Mouse (Mus musculus) neural tube, embryonic 11.5 days (tissue): ENCODE results near the gene Il11ra1. TPM values are rescaled to one million over a fixed set of nuclear protein-coding genes. Genes with fewer than 3 reads are reported as not detected.
A peak's percentile ranks its signal among the peaks of the same experiment; 100 is the strongest.

Experiments used
- ATAC-seq: fragments of 200-750 bp; cut with Nextera tagmentation; 2 replicates; pipeline ENCODE4 v1.8.0; 2017; ENCODE audit warnings: moderate number of reproducible peaks, mild to moderate bottlenecking, moderate TSS enrichment, moderate library complexity; ENCODE audit not compliant: insufficient read depth, low FRiP score, low TSS enrichment
- DNase-seq: peaks from one replicate; pipeline ENCODE4 v3.0.0-alpha.2; 2015; ENCODE audit warnings: low spot score
- H3K27ac ChIP-seq: fragments of 300-500 bp; sonication (generic); 2 replicates; pipeline ENCODE4 v1.5.1; 2014; ENCODE audit warnings: low read depth, mild to moderate bottlenecking, low read length
- H3K27me3 ChIP-seq: fragments of 300-500 bp; sonication (generic); 2 replicates; pipeline ENCODE4 v1.6.1; 2014; ENCODE audit warnings: mild to moderate bottlenecking, low read length, mixed read lengths; ENCODE audit not compliant: control insufficient read depth, insufficient read depth
- H3K36me3 ChIP-seq: fragments of 300-500 bp; sonication (generic); 2 replicates; pipeline ENCODE4 v1.6.1; 2014; ENCODE audit warnings: mild to moderate bottlenecking, low read length, moderate library complexity, mixed read lengths; ENCODE audit not compliant: control insufficient read depth, insufficient read depth
- H3K4me1 ChIP-seq: fragments of 300-500 bp; sonication (generic); 2 replicates; pipeline ENCODE4 v1.6.1; 2014; ENCODE audit warnings: low read length, mixed read lengths; ENCODE audit not compliant: control insufficient read depth, insufficient read depth
- H3K4me2 ChIP-seq: fragments of 300-500 bp; sonication (generic); 2 replicates; pipeline ENCODE4 v1.6.1; 2014; ENCODE audit warnings: low read depth, mild to moderate bottlenecking, moderate library complexity
- H3K4me3 ChIP-seq: fragments of 300-500 bp; sonication (generic); 2 replicates; pipeline ENCODE4 v1.5.1; 2014; ENCODE audit warnings: low read depth, low read length
- H3K9ac ChIP-seq: fragments of 300-500 bp; sonication (generic); 2 replicates; pipeline ENCODE4 v1.6.1; 2014; ENCODE audit warnings: mild to moderate bottlenecking, low read length
- H3K9me3 ChIP-seq: fragments of 300-500 bp; sonication (generic); 2 replicates; pipeline ENCODE4 v1.6.1; 2016; ENCODE audit warnings: low read length; ENCODE audit not compliant: control insufficient read depth
- WGBS: fragments of 180-500 bp; shearing (Covaris S2); extraction: QIAGEN DNeasy Blood & Tissue Kit; methylation state at CpG from one replicate; pipeline ENCODE4 v1.1.7; 2014; 5-methylcytosine and 5-hydroxymethylcytosine counted together
- polyA plus RNA-seq: library from polyadenylated mRNA; unstranded; fragments of >200 nt; fragmentation: Nextera tagmentation; extraction: Ambion mirVana; gene quantifications from 2 replicates; pipeline ENCODE4 v1.2.1, GENCODE M21; 2014

The Il11ra1 gene
- polyA plus RNA-seq, 1 experiment from 2014 or later, result 65.9 TPM

- under 1% methylated on average over 27 of the region's 27 CpGs for WGBS
- 0 out of 2 replicates have a peak overlapping the region, but pooled peaks have one; percentile 4 for H3K27ac ChIP-seq
- H3K4me1 ChIP-seq, result peaks cover 6% of the 10 kb centered on the region; the same call in 1 of the 2 replicates
- ATAC-seq (peak; percentile 96), DNase-seq (peak; percentile 95)
- H3K9me3 ChIP-seq, result no peaks in the 10 kb centered on the region
- peak overlapping the region; percentile 57 for H3K4me3 ChIP-seq
- no peaks in the 10 kb centered on the region for H3K27me3 ChIP-seq
- H3K4me2 ChIP-seq, result peak overlapping the region; percentile 92
- peaks cover 2% of the 10 kb centered on the region for H3K36me3 ChIP-seq
- H3K9ac ChIP-seq, result peak overlapping the region; percentile 50
These were observed 41.4 kb downstream of the Il11ra1 start for GRCm38 (mm10) chr4:41741158-41741560.

- H3K27ac ChIP-seq, result no peak overlapping the region
These were observed 44.3 kb downstream of the Il11ra1 start for GRCm38 (mm10) chr4:41744131-41744530.

GRCm38 (mm10) chr4:41745021-41745420 is 45.2 kb downstream of the Il11ra1 start:
- no peak for DNase-seq
- H3K9ac ChIP-seq, result no peak overlapping the region

More at GRCm38 (mm10) chr4:41744131-41744530, 44.3 kb downstream of the Il11ra1 start:
- no peaks in the 10 kb centered on the region for H3K27me3 ChIP-seq
- no peak overlapping the region for H3K4me2 ChIP-seq
- H3K36me3 ChIP-seq, result no peaks in the 10 kb centered on the region; the same call in 1 of the 2 replicates
- H3K4me1 ChIP-seq, result peaks cover 6% of the 10 kb centered on the region; the same call in 1 of the 2 replicates
- no peak overlapping the region for H3K4me3 ChIP-seq
- DNase-seq (no peak), ATAC-seq (no peak)
- H3K9me3 ChIP-seq, result no peaks in the 10 kb centered on the region
- H3K9ac ChIP-seq, result no peak overlapping the region
- 77% methylated on average over 2 of the region's 2 CpGs for WGBS

GRCm38 (mm10) chr4:41754797-41755337 is 55.1 kb downstream of the Il11ra1 start, which contains the start of gene Galt:
Galt (plus strand) TSS chr4:41755228.
- Histone ChIP-seq H3K4me2 (peak within 1 kb of the TSS; percentile 98), H3K27me3 (no peaks in the 10 kb centered on the region), H3K9ac (peak within 1 kb of the TSS; percentile 67), H3K4me3 (peak within 1 kb of the TSS; percentile 67), H3K27ac (peak within 1 kb of the TSS; percentile 53; the same call in 1 of the 2 replicates), H3K4me1 (peaks cover 2% of the 10 kb centered on the region; the same call in 1 of the 2 replicates), H3K9me3 (no peaks in the 10 kb centered on the region), H3K36me3 (no peaks in the 10 kb centered on the region; the same call in 1 of the 2 replicates)
- DNase-seq (no peak), ATAC-seq (peak; percentile 29)
- WGBS, result 12% methylated on average over 14 of the region's 14 CpGs

More at GRCm38 (mm10) chr4:41745021-41745420, 45.2 kb downstream of the Il11ra1 start:
- Histone ChIP-seq H3K36me3 (no peaks in the 10 kb centered on the region), H3K27me3 (no peaks in the 10 kb centered on the region), H3K4me3 (no peak overlapping the region), H3K27ac (no peak overlapping the region), H3K4me1 (peaks cover 4% of the 10 kb centered on the region; the same call in 1 of the 2 replicates), H3K4me2 (no peak overlapping the region), H3K9me3 (no peaks in the 10 kb centered on the region)
- ATAC-seq, result no peak
- 67% methylated on average over 1 of the region's 1 CpGs for WGBS

- H3K4me1 ChIP-seq, result peaks cover 8% of the 10 kb centered on the region; the same call in 1 of the 2 replicates
- H3K4me3 ChIP-seq, result peak within 1 kb of the TSS; percentile 67
- peak within 1 kb of the TSS; percentile 67 for H3K9ac ChIP-seq
- DNase-seq, result peak; percentile 83
- peak within 1 kb of the TSS; percentile 98 for H3K4me2 ChIP-seq
- no peaks in the 10 kb centered on the region for H3K9me3 ChIP-seq
- peak; percentile 62 for ATAC-seq
- no peaks in the 10 kb centered on the region; the same call in 1 of the 2 replicates for H3K36me3 ChIP-seq
- WGBS, result under 1% methylated on average over 57 of the region's 57 CpGs
- peak within 1 kb of the TSS; percentile 53; the same call in 1 of the 2 replicates for H3K27ac ChIP-seq
- H3K27me3 ChIP-seq, result no peaks in the 10 kb centered on the region
These were observed 55.8 kb downstream of the Il11ra1 start, which contains the start of gene Sigmar1 for GRCm38 (mm10) chr4:41755338-41756305. Sigmar1 (minus strand) TSS chr4:41756157.

GRCm38 (mm10) chr4:41756440-41756839 is 56.7 kb downstream of the Il11ra1 start:
- WGBS, result 78% methylated on average over 8 of the region's 8 CpGs
- peaks cover 14% of the 10 kb centered on the region; the same call in 1 of the 2 replicates for H3K4me1 ChIP-seq
- no peaks in the 10 kb centered on the region; the same call in 1 of the 2 replicates for H3K36me3 ChIP-seq
- no peak overlapping the region for H3K27ac ChIP-seq
- DNase-seq (no peak), ATAC-seq (no peak)
- peak overlapping the region; percentile 98 for H3K4me2 ChIP-seq
- H3K9me3 ChIP-seq, result no peaks in the 10 kb centered on the region
- no peaks in the 10 kb centered on the region for H3K27me3 ChIP-seq
- no peak overlapping the region for H3K4me3 ChIP-seq
- H3K9ac ChIP-seq, result no peak overlapping the region

GRCm38 (mm10) chr4:41757321-41757720 is 57.5 kb downstream of the Il11ra1 start:
- no peak overlapping the region for H3K27ac ChIP-seq
- H3K27me3 ChIP-seq, result no peaks in the 10 kb centered on the region
- no peaks in the 10 kb centered on the region; the same call in 1 of the 2 replicates for H3K36me3 ChIP-seq
- peaks cover 16% of the 10 kb centered on the region for H3K4me1 ChIP-seq
- no peaks in the 10 kb centered on the region for H3K9me3 ChIP-seq
- no peak overlapping the region for H3K4me2 ChIP-seq
- H3K4me3 ChIP-seq, result no peak overlapping the region
- WGBS, result 91% methylated on average over 13 of the region's 13 CpGs
- no peak overlapping the region for H3K9ac ChIP-seq
- no peak for ATAC-seq
- no peak for DNase-seq

- ATAC-seq (no peak), DNase-seq (no peak)
- peaks cover 16% of the 10 kb centered on the region for H3K4me1 ChIP-seq
- H3K9me3 ChIP-seq, result no peaks in the 10 kb centered on the region
- no peak overlapping the region for H3K9ac ChIP-seq
- no peak overlapping the region for H3K27ac ChIP-seq
- no peak overlapping the region for H3K4me3 ChIP-seq
- H3K36me3 ChIP-seq, result no peaks in the 10 kb centered on the region; the same call in 1 of the 2 replicates
- no peak overlapping the region for H3K4me2 ChIP-seq
- WGBS, result 90% methylated on average over 11 of the region's 11 CpGs
- no peaks in the 10 kb centered on the region for H3K27me3 ChIP-seq
These were observed 58.2 kb downstream of the Il11ra1 start for GRCm38 (mm10) chr4:41758021-41758420.
